Mouse (Mus musculus) cerebellum, adult 2 months (tissue): ENCODE results near the gene Pcgf6.

Experiments
- CTCF ChIP-seq: fragments of 200-500 bp; IDR thresholded peaks from 2 replicates; pipeline ENCODE4 v1.5.1; 2011; ENCODE audit warnings: low read depth, mild to moderate bottlenecking, control low read depth, low read length, moderate library complexity, borderline replicate concordance; ENCODE audit not compliant: insufficient read depth
- POLR2A ChIP-seq: fragments of 200-500 bp; IDR thresholded peaks from 2 replicates; pipeline ENCODE4 v1.6.1; 2011; ENCODE audit warnings: low read length, control low read depth, borderline replicate concordance; ENCODE audit not compliant: insufficient read depth

GRCm38 (mm10) chr19:47016487-47016886 lies 34.2 kb downstream of the Pcgf6 start:
- TF ChIP-seq CTCF (no peak), POLR2A (no peak)
